Mouse (Mus musculus) liver, postnatal 0 days (tissue): ENCODE data around the gene Fosl2. TPM values are rescaled to one million over a fixed set of nuclear protein-coding genes. Genes with fewer than 3 reads are reported as not detected.

ENCODE experiments used
- ATAC-seq: fragments of 200-750 bp; cut with Nextera tagmentation; 2 replicates; pipeline ENCODE4 v1.8.0; 2017; ENCODE audit warnings: mild to moderate bottlenecking, moderate library complexity
- DNase-seq: peaks from one replicate; pipeline ENCODE4 v3.0.0-alpha.2; 2016
- H3K27ac ChIP-seq: fragments of 300-500 bp; sonication (generic); 2 replicates; pipeline ENCODE4 v1.5.1; 2014; ENCODE audit warnings: antibody characterized with exemption, moderate library complexity, mild to moderate bottlenecking, low read depth
- H3K27me3 ChIP-seq: fragments of 300-500 bp; sonication (generic); 2 replicates; pipeline ENCODE4 v1.6.1; 2014; ENCODE audit warnings: low read length, control low read depth, mixed read lengths; ENCODE audit not compliant: insufficient read depth
- H3K36me3 ChIP-seq: fragments of 300-500 bp; sonication (generic); replicated peaks from 2 replicates; pipeline ENCODE4 v1.6.1; 2014; ENCODE audit warnings: mild to moderate bottlenecking, control low read depth, low read length, moderate library complexity, mixed read lengths; ENCODE audit not compliant: insufficient read depth
- H3K4me1 ChIP-seq: fragments of 300-500 bp; sonication (generic); 2 replicates; pipeline ENCODE4 v1.6.1; 2014; ENCODE audit warnings: antibody characterized with exemption, mild to moderate bottlenecking, control low read depth; ENCODE audit not compliant: insufficient read depth
- H3K4me2 ChIP-seq: fragments of 300-500 bp; sonication (generic); 2 replicates; pipeline ENCODE4 v1.6.1; 2014; ENCODE audit warnings: low read depth, mild to moderate bottlenecking, low read length, moderate library complexity, mixed read lengths
- H3K4me3 ChIP-seq: fragments of 300-500 bp; sonication (generic); 2 replicates; pipeline ENCODE4 v1.5.1; 2014; ENCODE audit warnings: low read depth, low read length
- H3K9ac ChIP-seq: fragments of 300-500 bp; sonication (generic); replicated peaks from 2 replicates; pipeline ENCODE4 v1.6.1; 2014; ENCODE audit warnings: mild to moderate bottlenecking, moderate library complexity
- H3K9me3 ChIP-seq: fragments of 300-500 bp; sonication (generic); 2 replicates; pipeline ENCODE4 v1.6.1; 2016; ENCODE audit warnings: mild to moderate bottlenecking, control low read depth, low read length, mixed read lengths
- CTCF ChIP-seq: sonication (generic); IDR thresholded peaks from 2 replicates; pipeline ENCODE4 v1.5.1; 2016; ENCODE audit warnings: antibody characterized with exemption, low read depth
- EP300 ChIP-seq: IDR thresholded peaks from 2 replicates; pipeline ENCODE4 v1.6.1; 2016; ENCODE audit warnings: antibody characterized with exemption, low read depth, mild to moderate bottlenecking
- WGBS: fragments of 180-500 bp; shearing (Covaris S2); extraction: QIAGEN DNeasy Blood & Tissue Kit; methylation state at CpG from one replicate; pipeline ENCODE4 v1.1.7; 2014; ENCODE audit not compliant: insufficient replicate concordance; 5-methylcytosine and 5-hydroxymethylcytosine counted together
- polyA plus RNA-seq: library from polyadenylated mRNA; unstranded; fragments of >200 nt; fragmentation: Nextera tagmentation; extraction: Ambion mirVana; gene quantifications from 2 replicates; pipeline ENCODE4 v1.2.1, GENCODE M21; 2015

Gene Fosl2
- polyA plus RNA-seq, 1 experiment from 2014 or later, result 0.92 TPM

DNA sequence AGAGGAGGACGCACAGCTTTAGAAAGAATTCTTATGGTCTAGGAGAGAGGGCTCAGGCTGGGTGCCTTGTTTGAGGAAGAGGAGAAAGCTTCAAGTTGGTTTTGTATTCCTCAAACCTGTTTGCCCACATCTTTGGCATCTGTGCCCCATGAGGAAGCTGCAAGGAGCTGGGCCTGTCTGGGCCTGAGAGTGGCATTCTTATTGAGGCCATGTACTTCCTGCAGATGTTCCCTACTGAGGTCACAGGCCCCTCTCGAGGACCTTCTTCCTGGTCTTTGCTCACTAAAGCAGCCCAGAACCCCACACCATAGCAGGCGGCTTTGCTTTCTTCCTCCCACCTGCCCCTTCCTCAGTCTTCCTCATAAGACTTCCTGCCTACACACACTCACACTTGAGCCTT, 63.5 kb downstream of the Fosl2 start:
- H3K9me3 ChIP-seq, result no peaks in the 10 kb centered on the region
- no peak overlapping the region for H3K9ac ChIP-seq
- 56% methylated on average over 3 of the region's 3 CpGs for WGBS
- no peak overlapping the region for H3K27ac ChIP-seq
- DNase-seq (no peak), ATAC-seq (no peak)
- no peak overlapping the region for H3K4me2 ChIP-seq
- no peaks in the 10 kb centered on the region for H3K27me3 ChIP-seq
- no peaks in the 10 kb centered on the region for H3K36me3 ChIP-seq
- H3K4me3 ChIP-seq, result no peak overlapping the region
- H3K4me1 ChIP-seq, result peaks cover 11% of the 10 kb centered on the region; the same call in 1 of the 2 replicates
- TF ChIP-seq EP300, result no peak
- TF ChIP-seq CTCF, result no peak

DNA sequence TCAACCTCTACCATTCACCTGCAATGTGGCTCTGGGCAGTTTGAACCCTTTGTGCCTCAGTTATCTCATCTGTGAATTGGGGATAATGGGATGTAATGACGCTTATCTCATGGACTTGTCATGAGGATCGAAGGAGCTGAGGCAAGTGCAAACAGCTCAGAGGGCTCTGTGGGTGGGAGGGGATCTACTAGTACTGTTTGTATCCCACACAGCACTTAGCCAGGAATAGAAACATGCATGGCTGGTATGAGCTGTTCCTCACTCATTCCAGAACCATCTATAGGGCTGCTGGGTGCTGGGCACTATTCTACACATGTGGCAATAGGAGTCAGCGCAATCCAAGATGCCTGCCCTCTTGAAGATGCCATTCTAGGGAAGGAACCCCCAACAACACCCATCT, 64.0 kb downstream of the Fosl2 start:
- DNase-seq, result no peak
- H3K4me1 ChIP-seq, result peaks cover 8% of the 10 kb centered on the region; the same call in 1 of the 2 replicates
- H3K9ac ChIP-seq, result no peak overlapping the region
- WGBS, result 77% methylated on average over 3 of the region's 3 CpGs
- no peaks in the 10 kb centered on the region for H3K27me3 ChIP-seq
- ATAC-seq, result no peak
- TF ChIP-seq CTCF, result no peak
- TF ChIP-seq EP300, result no peak
- H3K27ac ChIP-seq, result no peak overlapping the region
- no peaks in the 10 kb centered on the region for H3K36me3 ChIP-seq
- H3K9me3 ChIP-seq, result no peaks in the 10 kb centered on the region
- no peak overlapping the region for H3K4me2 ChIP-seq
- no peak overlapping the region for H3K4me3 ChIP-seq

DNA sequence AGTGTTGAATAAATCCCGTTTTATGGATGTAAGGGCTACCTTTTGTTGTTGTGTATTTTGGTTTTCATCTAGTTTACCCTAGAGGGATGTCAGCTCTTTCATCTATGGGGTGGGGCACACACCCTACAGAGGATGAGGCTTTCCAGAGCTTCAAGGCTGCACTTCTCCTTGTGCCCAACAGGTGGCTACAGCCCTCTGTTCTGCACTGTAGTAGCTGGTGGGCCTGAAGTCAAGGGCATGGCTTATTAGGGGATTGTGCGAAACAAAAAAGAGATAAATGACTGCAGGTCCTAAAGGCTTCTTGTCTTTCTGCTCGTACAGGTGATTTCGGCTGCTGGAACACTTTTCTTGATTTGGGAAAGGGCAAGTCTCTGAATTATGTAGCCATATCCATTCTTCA, 69.1 kb downstream of the Fosl2 start:
- Histone ChIP-seq H3K9ac (no peak overlapping the region), H3K27me3 (no peaks in the 10 kb centered on the region), H3K4me3 (no peak overlapping the region), H3K27ac (no peak overlapping the region), H3K9me3 (no peaks in the 10 kb centered on the region), H3K4me1 (no peaks in the 10 kb centered on the region), H3K4me2 (no peak overlapping the region), H3K36me3 (no peaks in the 10 kb centered on the region)
- ATAC-seq (no peak), DNase-seq (no peak)
- WGBS, result 68% methylated on average over 4 of the region's 4 CpGs
- no peak for TF ChIP-seq EP300
- TF ChIP-seq CTCF, result peak; percentile 74

DNA sequence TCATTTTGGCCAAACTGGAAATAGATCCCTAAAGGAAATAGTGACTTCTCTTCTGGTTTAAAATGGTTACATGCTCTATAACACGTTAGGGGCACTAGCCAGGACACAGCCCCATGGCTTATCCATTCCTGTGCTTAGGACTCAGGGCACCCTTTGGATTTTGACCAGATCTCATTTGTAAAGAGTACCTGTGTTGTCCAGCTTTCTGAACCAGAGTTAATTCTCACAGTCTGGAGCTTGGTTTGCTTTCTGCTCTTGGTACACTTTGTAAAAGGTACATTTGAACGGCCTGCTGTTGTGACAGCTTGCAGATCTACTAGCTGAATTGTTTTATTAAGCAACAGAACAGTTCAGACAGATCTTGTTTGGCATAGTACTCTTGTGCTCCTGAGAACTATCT, 71.1 kb downstream of the Fosl2 start:
- TF ChIP-seq EP300, result no peak
- no peak for TF ChIP-seq CTCF
- H3K4me1 ChIP-seq, result no peaks in the 10 kb centered on the region
- H3K9me3 ChIP-seq, result no peaks in the 10 kb centered on the region
- H3K9ac ChIP-seq, result no peak overlapping the region
- no peak overlapping the region for H3K4me2 ChIP-seq
- 50% methylated on average over 2 of the region's 2 CpGs for WGBS
- no peak for DNase-seq
- no peak overlapping the region for H3K4me3 ChIP-seq
- H3K27me3 ChIP-seq, result no peaks in the 10 kb centered on the region
- peak; percentile 65 for ATAC-seq
- H3K27ac ChIP-seq, result no peak overlapping the region
- no peaks in the 10 kb centered on the region for H3K36me3 ChIP-seq

Other genes with a start within 250 kb of the Fosl2 start
- gene Plb1, start 96.9 kb downstream of the Fosl2 start, polyA plus RNA-seq, result 0.18 TPM in 1 of 2 replicates, not detected in the other